Mouse (Mus musculus) CH12.LX (cell line): ENCODE data around the gene Nubpl. TPM values are rescaled to one million over a fixed set of nuclear protein-coding genes. Genes with fewer than 3 reads are reported as not detected.

Source experiments
- DNase-seq: peaks from one replicate; pipeline ENCODE4 v3.0.0-alpha.2; 2013; ENCODE audit errors: extremely low read depth
- H3K27ac ChIP-seq: 2 replicates; pipeline ENCODE4 v1.5.1; 2012; ENCODE audit warnings: low read depth, mild to moderate bottlenecking, control low read depth, moderate library complexity; ENCODE audit not compliant: insufficient read depth
- H3K27me3 ChIP-seq: replicated peaks from 2 replicates; pipeline ENCODE3; 2012; ENCODE audit warnings: inconsistent platforms
- H3K36me3 ChIP-seq, 2 experiments: replicated peaks in 1 of 2; 2 replicates each; pipeline versions ENCODE3 to v1.6.1; 2012; ENCODE audit warnings: inconsistent platforms in 1 of 2, low read length in 1 of 2, mild to moderate bottlenecking in 1 of 2, mixed read lengths in 1 of 2, moderate library complexity in 1 of 2; ENCODE audit not compliant: control insufficient read depth in 1 of 2, insufficient read depth in 1 of 2
- H3K4me1 ChIP-seq, 2 experiments: 2 replicates each; pipeline ENCODE4 v1.6.1; 2012; ENCODE audit warnings: inconsistent platforms in 1 of 2, moderate library complexity in 1 of 2; ENCODE audit not compliant: insufficient read depth in 2 of 2, control insufficient read depth in 1 of 2
- H3K4me2 ChIP-seq: 2 replicates; pipeline ENCODE4 v1.6.1; 2012; ENCODE audit warnings: low read depth, mild to moderate bottlenecking, control low read depth; ENCODE audit not compliant: poor library complexity, insufficient read depth, severe bottlenecking
- H3K4me3 ChIP-seq, 3 experiments: fragments of 150-350 bp in 1 of 3; sonication (generic) in 1 of 3; replicated peaks in 1 of 3; 2 replicates each; pipeline versions ENCODE3 to v1.5.1; 2011 to 2012; ENCODE audit warnings: low read depth in 2 of 3, low read length in 2 of 3, mild to moderate bottlenecking in 2 of 3, moderate library complexity in 2 of 3, control low read depth in 1 of 3, improper control_type of control experiment in 1 of 3, inconsistent platforms in 1 of 3, mixed read lengths in 1 of 3; ENCODE audit not compliant: poor library complexity in 1 of 3
- H3K79me2 ChIP-seq: replicated peaks from 2 replicates; pipeline ENCODE4 v1.6.1; 2012; ENCODE audit warnings: mild to moderate bottlenecking, moderate library complexity; ENCODE audit not compliant: control insufficient read depth, poor library complexity, insufficient read depth, severe bottlenecking; ENCODE audit errors: extremely low read depth
- H3K9ac ChIP-seq: 2 replicates; pipeline ENCODE4 v1.6.1; 2012; ENCODE audit warnings: low read depth, mild to moderate bottlenecking, control low read depth, moderate library complexity; ENCODE audit not compliant: insufficient read depth
- H3K9me3 ChIP-seq: replicated peaks from 2 replicates; pipeline ENCODE3; 2012; ENCODE audit warnings: low read length, inconsistent platforms, mixed read lengths
- CHD1 ChIP-seq: IDR thresholded peaks from 2 replicates; pipeline ENCODE4 v1.6.1; 2012; ENCODE audit warnings: low read depth, low read length, improper control_type of control experiment, inconsistent platforms
- CHD2 ChIP-seq: IDR thresholded peaks from 2 replicates; pipeline ENCODE4 v1.6.1; 2011; ENCODE audit warnings: low read length, improper control_type of control experiment
- CTCF ChIP-seq, 2 experiments: IDR thresholded peaks in 1 of 2; conservative IDR thresholded peaks in 1 of 2; 2 replicates each; pipeline ENCODE4 v1.5.1; 2011 to 2012; ENCODE audit warnings: low read depth in 2 of 2, low read length in 2 of 2, improper control_type of control experiment in 1 of 2, inconsistent platforms in 1 of 2, mild to moderate bottlenecking in 1 of 2, moderate library complexity in 1 of 2
- ELF1 ChIP-seq: IDR thresholded peaks from 2 replicates; pipeline ENCODE4 v1.6.1; 2014; ENCODE audit warnings: low read depth, mild to moderate bottlenecking, inconsistent platforms, low read length, improper control_type of control experiment
- EP300 ChIP-seq: IDR thresholded peaks from 2 replicates; pipeline ENCODE4 v1.6.1; 2011; ENCODE audit warnings: low read length, improper control_type of control experiment
- IRF4 ChIP-seq: IDR thresholded peaks from 2 replicates; pipeline ENCODE4 v1.6.1; 2014; ENCODE audit warnings: low read depth, mild to moderate bottlenecking, inconsistent platforms, low read length, improper control_type of control experiment
- JUN ChIP-seq: IDR thresholded peaks from 2 replicates; pipeline ENCODE4 v1.6.1; 2011; ENCODE audit warnings: low read depth, mild to moderate bottlenecking, low read length, improper control_type of control experiment, moderate library complexity; ENCODE audit not compliant: insufficient read depth
- JUND ChIP-seq: conservative IDR thresholded peaks from 2 replicates; pipeline ENCODE4 v1.6.1; 2011; ENCODE audit warnings: low read depth, low read length, improper control_type of control experiment
- MAX ChIP-seq: IDR thresholded peaks from 2 replicates; pipeline ENCODE4 v1.6.1; 2011; ENCODE audit warnings: low read length, improper control_type of control experiment
- MAZ ChIP-seq: IDR thresholded peaks from 2 replicates; pipeline ENCODE4 v1.6.1; 2012; ENCODE audit warnings: low read depth, mild to moderate bottlenecking, inconsistent platforms, low read length, improper control_type of control experiment, moderate library complexity
- MXI1 ChIP-seq: IDR thresholded peaks from 2 replicates; pipeline ENCODE4 v1.6.1; 2011; ENCODE audit warnings: mild to moderate bottlenecking, low read depth, low read length, improper control_type of control experiment
- NRF1 ChIP-seq: IDR thresholded peaks from 2 replicates; pipeline ENCODE4 v1.6.1; 2014; ENCODE audit warnings: low read depth, mild to moderate bottlenecking, inconsistent platforms, low read length, improper control_type of control experiment, moderate library complexity
- POLR2A ChIP-seq: IDR thresholded peaks from 2 replicates; pipeline ENCODE4 v1.6.1; 2011; ENCODE audit warnings: low read depth, mild to moderate bottlenecking, improper control_type of control experiment, low read length
- POLR2AphosphoS2 ChIP-seq: IDR thresholded peaks from 2 replicates; pipeline ENCODE4 v1.6.1; 2011; ENCODE audit warnings: low read depth, low read length, improper control_type of control experiment
- RAD21 ChIP-seq: IDR thresholded peaks from 2 replicates; pipeline ENCODE4 v1.6.1; 2011; ENCODE audit warnings: low read depth, mild to moderate bottlenecking, low read length, improper control_type of control experiment, moderate library complexity
- RCOR1 ChIP-seq: conservative IDR thresholded peaks from 2 replicates; pipeline ENCODE4 v1.6.1; 2012; ENCODE audit warnings: low read depth, mild to moderate bottlenecking, inconsistent platforms, low read length, improper control_type of control experiment
- SMC3 ChIP-seq: IDR thresholded peaks from 2 replicates; pipeline ENCODE4 v1.6.1; 2011; ENCODE audit warnings: low read depth, low read length, improper control_type of control experiment
- TBP ChIP-seq: conservative IDR thresholded peaks from 2 replicates; pipeline ENCODE4 v1.6.1; 2011; ENCODE audit warnings: low read depth, low read length, improper control_type of control experiment
- TCF12 ChIP-seq: IDR thresholded peaks from 2 replicates; pipeline ENCODE4 v1.6.1; 2014; ENCODE audit warnings: low read depth, mild to moderate bottlenecking, inconsistent platforms, low read length, improper control_type of control experiment
- UBTF ChIP-seq: IDR thresholded peaks from 2 replicates; pipeline ENCODE4 v1.6.1; 2012; ENCODE audit warnings: low read depth, mild to moderate bottlenecking, inconsistent platforms, low read length, improper control_type of control experiment, moderate library complexity
- ZC3H11A ChIP-seq: IDR thresholded peaks from 2 replicates; pipeline ENCODE4 v1.6.1; 2012; ENCODE audit warnings: low read depth, mild to moderate bottlenecking, inconsistent platforms, low read length, improper control_type of control experiment
- ZMIZ1 ChIP-seq: IDR thresholded peaks from 2 replicates; pipeline ENCODE4 v1.6.1; 2012; ENCODE audit warnings: low read depth, mild to moderate bottlenecking, inconsistent platforms, low read length, improper control_type of control experiment
- dilution Hi-C: fragments of 300-500 bp; cut with MboI; formaldehyde crosslinking; loops from 2 replicates; pipeline ENCODE4 v1.14.3; 2020; ENCODE audit warnings: low sequenced_read_pairs; ENCODE audit not compliant: extremely low pct_unique_long_range_greater_than_20kb, extremely low pct_ligation_motif_present
- in situ Hi-C: fragments of 300-500 bp; cut with MboI; formaldehyde crosslinking; loops from 3 replicates; pipeline ENCODE4 v1.14.3; 2019; ENCODE audit warnings: low sequenced_read_pairs, low pct_ligation_motif_present, low pct_unique_long_range_greater_than_20kb, mixed read lengths
- polyA plus RNA-seq: library from polyadenylated mRNA; unstranded; fragments of >175 nt; gene quantifications from 2 replicates; pipeline ENCODE4 v1.2.1, GENCODE M21; 2012; ENCODE audit warnings: low read depth; ENCODE audit not compliant: insufficient read length
- total RNA-seq, 2 experiments: library from RNA; depleted of rRNA; stranded (reverse); fragments of 300-350 nt in 1 of 2; fragments of >200 nt in 1 of 2; gene quantifications; 2 replicates each; pipeline ENCODE4 v1.2.3; 2012 to 2014

Nubpl gene
- total and polyA plus RNA-seq, 3 experiments, result 9.5 to 11.8 (median 11.1) TPM

DNA sequence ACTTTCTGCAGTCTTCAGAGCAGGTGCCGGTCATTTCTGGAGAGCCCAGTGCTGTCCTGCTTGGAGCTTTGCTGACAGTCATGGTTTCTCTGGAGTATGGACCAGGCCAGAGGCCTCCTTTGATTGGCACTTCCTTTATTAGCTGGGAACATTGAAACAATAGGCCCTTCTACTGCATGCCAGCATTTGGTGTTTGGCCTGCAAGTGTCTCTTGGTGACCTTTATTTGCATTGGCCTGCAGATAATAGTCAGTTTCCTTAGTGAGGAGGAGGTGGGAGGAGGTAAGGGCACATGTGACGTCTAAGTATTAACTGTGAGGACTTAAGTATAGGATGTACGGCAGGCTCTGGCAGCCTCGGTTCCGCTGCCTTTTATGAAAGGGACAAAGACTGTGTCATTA lies 249.1 kb downstream of the Nubpl start:
- Histone ChIP-seq H3K9ac (no peak overlapping the region), H3K4me1 (no peaks in the 10 kb centered on the region), H3K36me3 (no peaks in the 10 kb centered on the region), H3K4me3 (no peak overlapping the region), H3K27ac (no peak overlapping the region), H3K4me2 (no peak overlapping the region), H3K79me2 (no peaks in the 10 kb centered on the region), H3K27me3 (no peaks in the 10 kb centered on the region), H3K9me3 (no peaks in the 10 kb centered on the region)
- no peak for DNase-seq
- in situ Hi-C loops (no loop called here), dilution Hi-C loops (no loop called here)
- no peak for TF ChIP-seq MXI1

DNA sequence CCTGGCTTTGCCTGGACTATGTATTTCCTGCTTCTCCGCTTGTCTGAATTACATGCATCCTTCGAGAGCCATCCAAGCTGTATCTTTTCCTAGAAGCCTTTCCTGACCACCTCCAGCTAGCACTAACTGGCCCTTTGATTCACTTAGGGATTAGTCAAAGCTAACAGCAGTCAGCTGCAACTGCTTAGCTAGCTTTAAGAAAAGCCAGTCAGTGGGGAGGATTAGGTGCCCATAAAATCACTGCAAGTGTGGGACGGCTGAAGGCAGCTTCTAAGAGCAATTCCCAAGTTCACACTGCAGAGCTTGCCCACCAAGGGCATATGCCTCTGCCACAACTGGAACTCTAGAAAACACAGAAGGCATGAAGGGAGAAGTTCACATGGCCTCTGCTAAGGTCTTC lies 252.7 kb downstream of the Nubpl start:
- H3K9ac ChIP-seq, result no peak overlapping the region
- no peaks in the 10 kb centered on the region for H3K79me2 ChIP-seq
- in situ Hi-C loops (no loop called here), dilution Hi-C loops (no loop called here)
- H3K36me3 ChIP-seq, result no peaks in the 10 kb centered on the region
- TF ChIP-seq POLR2A (no peak), MAZ (no peak), JUND (no peak), UBTF (no peak), RCOR1 (no peak), EP300 (no peak)
- TF ChIP-seq, all 38 proteins: peak for 0
- Histone ChIP-seq H3K27ac (no peak overlapping the region), H3K4me3 (no peak overlapping the region), H3K4me1 (no peaks in the 10 kb centered on the region), H3K9me3 (no peaks in the 10 kb centered on the region), H3K4me2 (no peak overlapping the region), H3K27me3 (no peaks in the 10 kb centered on the region)
- no peak for DNase-seq

DNA sequence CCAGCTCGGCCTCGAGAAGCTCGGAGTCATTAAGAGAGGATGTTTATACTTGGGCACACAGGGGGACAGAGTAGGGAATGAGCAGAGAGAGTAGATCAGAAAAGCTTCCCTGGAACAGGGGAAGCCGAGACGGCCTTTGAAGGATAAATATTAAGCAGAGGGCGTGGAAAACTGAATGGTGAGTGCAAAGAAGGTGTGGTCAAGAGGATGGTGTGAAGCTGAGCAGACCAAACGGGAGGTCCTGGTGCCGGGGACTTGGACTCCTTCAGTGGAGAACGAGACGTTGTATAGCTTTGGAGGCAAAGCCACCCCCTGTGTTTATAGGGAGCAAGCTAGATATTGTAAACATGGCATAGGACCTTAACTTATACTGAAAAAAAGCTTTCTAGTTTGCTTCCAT lies 261.9 kb downstream of the Nubpl start:
- dilution Hi-C loops, result no loop called here
- no peaks in the 10 kb centered on the region for H3K36me3 ChIP-seq
- peaks cover 0 to 3% of the 10 kb centered on the region in 2 experiments; a peak in 1 of 4 replicates for H3K4me1 ChIP-seq
- no peaks in the 10 kb centered on the region for H3K27me3 ChIP-seq
- in situ Hi-C loops, result no loop called here
- no peak overlapping the region for H3K4me3 ChIP-seq
- H3K9me3 ChIP-seq, result no peaks in the 10 kb centered on the region
- H3K4me2 ChIP-seq, result no peak overlapping the region
- H3K9ac ChIP-seq, result no peak overlapping the region
- H3K79me2 ChIP-seq, result no peaks in the 10 kb centered on the region
- TF ChIP-seq UBTF (no peak), NRF1 (no peak), POLR2AphosphoS2 (no peak), ZC3H11A (no peak), MAX (no peak), MAZ (no peak), CHD2 (no peak), SMC3 (no peak), JUN (no peak), TCF12 (no peak), ZMIZ1 (no peak), ELF1 (no peak), CHD1 (no peak), TBP (no peak), IRF4 (no peak), RAD21 (no peak), CTCF (conservative IDR thresholded peaks at IDR 0.05 in 1 of 2, IDR thresholded peaks at IDR 0.05 in 1 of 2; ENCODE audit: low read depth in 2 of 2, low read length in 2 of 2) (no peak), EP300 (no peak)
- no peak for DNase-seq
- H3K27ac ChIP-seq, result no peak overlapping the region
